Mouse (Mus musculus): ENCODE results near the gene Card10. TPM values are rescaled to one million over a fixed set of nuclear protein-coding genes. Genes with fewer than 3 reads are reported as not detected.

The Card10 gene
- polyA plus RNA-seq, 2 experiments from 2014 or later, result not detected

- no peak for ATAC-seq
These were observed 72.4 kb downstream of the Card10 start for GRCm38 (mm10) chr15:78730315-78731049.

GRCm38 (mm10) chr15:78726697-78727096, 76.1 kb downstream of the Card10 start:
- no peak for ATAC-seq

Other genes with a start within 250 kb of the Card10 start
- gene Rac2, start 230.3 kb downstream of the Card10 start, polyA plus RNA-seq (2017; shearing (Covaris generic)), result 1,000 to 10,000 TPM; 3,019 to 4,069 TPM
- 100 to 1,000 TPM; 197 to 261 TPM for gene Cyth4, start 206.0 kb downstream of the Card10 start, polyA plus RNA-seq (2017; shearing (Covaris generic))
- not detected for gene Elfn2, start 84.3 kb downstream of the Card10 start, polyA plus RNA-seq (2017; shearing (Covaris generic))
- 10 to 100 TPM; 47.5 to 55.4 TPM for gene Mfng, start 29.6 kb downstream of the Card10 start, polyA plus RNA-seq (2017; shearing (Covaris generic))
- not detected for gene Cdc42ep1, start 39.6 kb upstream of the Card10 start, polyA plus RNA-seq (2017; shearing (Covaris generic))
- gene Lgals2, start 52.5 kb upstream of the Card10 start, polyA plus RNA-seq (2017; shearing (Covaris generic)), result not detected
- gene Gga1, start 74.1 kb upstream of the Card10 start, polyA plus RNA-seq (2017; shearing (Covaris generic)), result 10 to 100 TPM; 13.8 to 18.1 TPM
- gene Gm49510, start 96.6 kb upstream of the Card10 start, polyA plus RNA-seq (2017; shearing (Covaris generic)), result not detected
- 10 to 100 TPM; 43.8 to 75.5 TPM for gene Sh3bp1, start 96.7 kb upstream of the Card10 start, polyA plus RNA-seq (2017; shearing (Covaris generic))
- 1 to 10 TPM; 2.5 TPM for gene Pdxp, start 110.9 kb upstream of the Card10 start, polyA plus RNA-seq (2017; shearing (Covaris generic))
- gene Lgals1, start 123.7 kb upstream of the Card10 start, polyA plus RNA-seq (2017; shearing (Covaris generic)), result 1,000 to 10,000 TPM in 1 of 2 experiments, 100 to 1,000 TPM in 1; 804 to 1,171 TPM
- 10 to 100 TPM; 44.5 to 46.9 TPM for gene Nol12, start 131.9 kb upstream of the Card10 start, polyA plus RNA-seq (2017; shearing (Covaris generic))
- gene Triobp, start 144.7 kb upstream of the Card10 start, polyA plus RNA-seq (2017; shearing (Covaris generic)), result 10 to 100 TPM; 18.6 to 30.9 TPM
- 10 to 100 TPM; 37.2 to 37.8 TPM for gene H1f0, start 225.4 kb upstream of the Card10 start, polyA plus RNA-seq (2017; shearing (Covaris generic))
- gene Galr3, start 238.8 kb upstream of the Card10 start, polyA plus RNA-seq (2017; shearing (Covaris generic)), result not detected

Data from activated CD4-positive, CD25-positive, alpha-beta regulatory T cell, adult 4 months (primary cell).